Mouse (Mus musculus) natural killer cell, adult 2 months (primary cell): ENCODE measurements around the gene Shisa3.
A peak's percentile ranks its signal among the peaks of the same experiment; 100 is the strongest.

Source experiments
- DNase-seq, 2 experiments: peaks; one replicate each; pipeline ENCODE4 v3.0.0; 2022; ENCODE audit warnings: low spot score in 2 of 2

The Shisa3 gene

DNA sequence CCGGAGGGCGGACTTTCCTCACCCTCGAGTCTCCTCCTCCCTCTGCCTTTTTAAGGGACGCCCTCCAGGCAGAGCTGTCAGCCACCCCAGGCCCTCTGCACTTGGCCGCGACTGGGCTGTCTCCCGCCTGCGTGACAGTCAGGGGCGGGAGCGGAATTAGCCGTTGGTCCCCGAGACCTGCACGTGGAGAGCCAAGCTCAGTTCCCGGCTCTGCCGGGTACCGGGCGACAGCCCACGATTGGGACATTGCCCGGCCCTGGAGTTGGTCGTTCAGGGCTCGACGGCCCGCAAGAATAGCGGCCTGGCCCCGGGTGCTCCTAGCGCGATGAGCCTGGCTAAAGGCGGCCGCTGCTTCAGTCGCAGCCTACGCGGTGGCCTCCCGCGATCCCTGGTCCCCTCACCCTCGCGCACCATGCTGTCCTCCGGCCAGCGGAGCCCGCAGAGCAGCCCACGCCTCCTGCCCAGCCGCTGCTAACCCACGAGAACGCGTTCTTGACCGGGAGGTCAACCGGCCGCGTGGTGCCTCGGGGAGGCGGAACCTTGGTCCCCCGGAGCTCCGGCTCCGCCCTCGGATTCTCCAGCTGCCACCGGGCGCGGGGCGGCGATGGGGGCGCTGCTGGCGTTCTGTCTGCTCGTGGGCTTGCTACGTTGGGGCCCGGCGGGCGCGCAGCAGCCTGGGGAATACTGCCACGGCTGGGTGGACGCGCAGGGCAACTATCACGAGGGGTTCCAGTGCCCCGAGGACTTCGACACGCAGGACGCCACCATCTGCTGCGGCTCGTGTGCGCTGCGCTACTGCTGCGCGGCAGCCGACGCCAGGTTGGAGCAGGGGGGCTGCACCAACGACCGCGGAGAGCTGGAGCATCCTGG lies at the start of gene Shisa3:
Gene Shisa3 (plus strand): TSS at position 79 of the 870 bp plus-strand sequence.
- DNase-seq: peak in 1 of 2 experiments; percentile 8

DNA sequence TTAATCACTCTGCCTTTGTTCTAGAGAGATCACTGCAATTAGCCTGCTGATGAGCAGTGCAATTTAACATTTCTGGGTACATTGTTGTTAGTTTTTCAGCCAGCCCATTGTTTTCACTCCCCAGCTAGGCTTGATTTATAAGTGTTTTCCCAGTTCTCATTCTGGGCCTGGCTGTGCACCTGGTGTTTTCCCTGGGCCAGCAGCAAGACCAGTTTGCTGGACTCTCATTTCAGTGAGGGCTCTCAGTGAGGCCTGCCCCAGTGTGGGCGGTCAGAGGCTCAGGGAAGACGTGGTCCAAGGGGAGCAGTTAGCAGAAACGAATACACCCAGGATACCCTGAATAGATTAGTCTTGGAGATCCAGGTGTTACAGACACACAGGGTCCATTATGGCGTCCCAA lies 49.0 kb upstream of the Shisa3 start:
- no peak for DNase-seq

DNA sequence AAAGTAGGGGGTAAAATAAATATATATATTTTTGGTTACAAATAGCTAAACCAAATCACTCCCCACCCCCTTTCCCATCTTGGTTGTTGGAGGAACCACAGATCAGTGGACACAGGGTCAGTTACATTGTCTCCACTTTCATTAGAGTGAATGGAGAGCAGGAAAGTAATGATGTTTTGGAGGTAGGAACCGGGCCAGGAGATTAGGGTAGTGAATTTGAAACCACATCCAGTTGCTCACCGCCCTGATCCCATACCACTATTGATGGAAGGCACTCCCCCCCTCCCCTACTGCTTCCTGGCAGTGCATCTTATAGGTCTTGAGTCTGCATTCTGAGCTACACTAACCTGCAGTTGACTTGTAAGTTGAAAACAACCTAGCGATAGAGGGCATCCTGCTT lies 48.6 kb upstream of the Shisa3 start:
- DNase-seq: no peak

DNA sequence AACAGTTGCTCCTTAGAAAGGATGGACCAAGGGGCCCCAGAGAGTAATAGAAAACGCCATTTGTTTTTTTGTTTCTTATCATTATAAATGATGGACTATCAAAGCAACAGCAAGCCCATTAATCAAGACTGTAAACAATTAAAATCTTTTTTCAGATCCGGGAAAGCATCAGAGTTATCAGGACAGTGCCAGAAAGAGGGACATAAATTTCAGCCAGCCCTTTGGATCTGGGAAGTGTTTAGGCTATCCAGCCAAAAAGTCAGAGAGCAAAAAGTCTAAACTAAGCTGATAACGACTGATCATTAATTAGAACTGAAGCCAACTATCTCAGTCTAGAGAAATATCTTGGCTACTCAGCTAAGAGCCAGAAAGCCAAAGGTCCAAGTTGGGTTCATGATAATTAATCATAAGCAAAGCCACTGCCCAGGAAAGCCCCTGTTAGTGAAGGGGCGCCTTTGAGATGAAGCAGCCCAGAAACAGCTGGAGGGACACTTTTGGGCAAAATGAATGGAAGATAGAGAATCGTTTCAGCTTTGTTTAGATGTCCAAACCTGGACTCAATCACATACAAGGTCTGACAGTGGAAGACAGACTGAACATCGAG lies 35.0 kb upstream of the Shisa3 start:
- no peak for DNase-seq

DNA sequence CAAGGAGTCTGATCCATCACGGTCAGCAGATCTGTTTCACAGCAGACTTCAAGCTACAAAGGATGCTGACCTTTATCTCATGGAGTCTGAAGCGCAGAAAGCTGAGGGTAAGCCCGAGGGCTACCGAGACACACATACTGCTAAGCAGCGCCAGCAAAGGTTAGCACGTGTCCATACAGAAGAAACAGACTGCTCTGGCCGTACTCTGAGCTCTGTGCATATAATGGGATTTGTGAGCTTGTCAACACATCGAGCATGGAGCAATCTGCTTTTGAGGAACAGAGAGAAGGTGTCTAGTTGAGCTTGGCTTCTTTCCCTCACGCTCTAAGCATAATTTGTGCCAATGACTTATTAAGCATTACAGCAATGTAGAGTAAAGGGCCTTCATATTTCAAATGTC lies 33.6 kb upstream of the Shisa3 start:
- no peak for DNase-seq

DNA sequence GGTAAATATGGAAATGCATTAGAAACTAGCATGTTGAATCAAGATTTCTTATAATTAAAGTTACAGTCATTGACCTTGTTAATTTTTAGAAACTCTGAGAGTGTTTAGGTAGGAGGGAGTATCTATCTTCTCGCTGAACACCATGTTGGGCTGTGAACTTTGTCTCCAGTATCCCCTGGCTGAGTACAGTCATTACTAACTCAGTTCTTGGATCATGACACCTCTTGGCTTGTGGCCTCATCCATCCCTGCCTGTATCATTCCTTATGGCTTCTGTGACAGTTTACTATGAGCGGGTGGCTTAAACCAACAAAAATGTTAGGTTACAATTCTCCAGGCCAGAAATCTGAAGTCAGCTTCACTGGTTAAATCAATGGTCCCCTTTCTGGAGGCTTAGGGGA lies 32.0 kb upstream of the Shisa3 start:
- no peak for DNase-seq

DNA sequence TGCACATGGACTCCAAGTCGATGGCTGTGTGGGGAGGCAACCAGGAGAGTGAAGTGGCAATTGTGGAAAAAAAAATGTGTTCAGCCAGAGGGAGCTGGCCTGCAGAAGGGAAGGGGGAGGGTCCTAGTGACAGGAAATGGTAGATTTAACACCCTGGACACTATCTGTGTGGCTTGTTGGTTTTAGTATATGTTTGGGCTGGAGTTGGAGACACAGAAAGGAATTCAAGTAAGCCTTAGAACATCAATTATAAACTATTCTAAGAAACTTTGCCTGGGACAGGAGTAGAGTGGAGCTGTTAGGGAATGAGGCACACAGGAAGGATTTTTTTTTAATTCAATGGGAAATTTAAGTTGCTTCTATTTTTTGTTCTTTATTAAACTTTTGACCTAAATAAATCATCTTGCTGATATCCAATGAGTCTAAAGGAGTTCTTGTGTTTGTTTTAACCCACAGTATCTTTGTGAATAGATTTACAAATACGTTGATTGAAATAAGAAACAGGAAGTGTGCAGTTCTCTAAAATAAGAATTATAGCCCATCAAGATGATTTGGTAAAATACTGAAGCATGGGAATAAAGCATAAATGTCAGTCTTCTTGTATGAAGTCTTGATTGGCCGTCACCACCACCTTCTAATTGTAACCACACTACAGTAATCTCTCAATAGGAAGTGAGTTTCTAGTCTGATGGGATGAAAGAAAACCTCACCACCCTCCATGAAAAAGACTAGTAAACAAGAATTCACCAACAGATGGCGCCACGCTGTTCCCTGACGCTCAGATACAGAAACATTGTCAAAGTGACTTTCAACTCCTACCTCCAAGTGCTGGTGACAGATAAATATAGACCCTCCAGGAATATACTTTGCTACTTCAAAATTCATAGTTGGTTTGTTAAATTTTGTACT lies 27.7 kb upstream of the Shisa3 start:
- DNase-seq: peak in 1 of 2 experiments; percentile 2

DNA sequence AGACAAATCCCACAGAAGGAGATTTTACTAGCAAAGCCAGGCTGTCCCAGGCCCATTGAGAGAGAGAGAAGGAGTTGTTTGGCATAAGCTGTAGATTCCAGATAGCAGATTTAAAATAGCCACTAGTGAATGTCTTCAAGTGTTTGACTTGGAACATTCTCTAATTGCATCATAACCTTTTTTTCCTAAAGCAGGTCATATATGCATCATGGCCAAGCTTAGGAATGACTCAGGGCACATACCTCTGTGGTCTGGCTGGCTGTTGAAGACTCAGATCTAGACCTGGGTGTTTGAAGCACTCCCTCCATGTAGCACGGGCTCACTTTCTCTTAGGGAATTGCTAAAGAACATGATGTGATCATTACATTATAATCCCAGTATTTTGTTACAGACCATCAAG lies 12.6 kb upstream of the Shisa3 start:
- DNase-seq: no peak

DNA sequence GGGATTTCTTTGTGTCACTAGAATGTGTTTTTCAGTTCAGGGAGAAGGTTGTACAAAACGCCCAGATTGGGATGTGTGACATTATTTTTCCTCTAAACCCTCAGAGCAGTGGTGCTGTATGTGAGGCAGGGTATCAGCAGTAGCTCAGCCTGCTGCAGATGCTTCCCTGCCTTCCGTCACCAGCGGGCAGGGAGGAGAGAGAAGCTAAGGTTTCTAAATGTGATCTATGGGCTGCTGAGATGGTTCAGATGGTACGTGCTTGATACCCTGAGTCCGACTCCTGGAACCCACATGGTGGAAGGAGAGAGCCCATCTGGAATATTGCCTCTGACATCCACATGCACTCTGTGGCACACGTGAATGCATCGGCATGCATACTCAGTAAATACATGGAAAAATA lies 12.1 kb upstream of the Shisa3 start:
- no peak for DNase-seq

DNA sequence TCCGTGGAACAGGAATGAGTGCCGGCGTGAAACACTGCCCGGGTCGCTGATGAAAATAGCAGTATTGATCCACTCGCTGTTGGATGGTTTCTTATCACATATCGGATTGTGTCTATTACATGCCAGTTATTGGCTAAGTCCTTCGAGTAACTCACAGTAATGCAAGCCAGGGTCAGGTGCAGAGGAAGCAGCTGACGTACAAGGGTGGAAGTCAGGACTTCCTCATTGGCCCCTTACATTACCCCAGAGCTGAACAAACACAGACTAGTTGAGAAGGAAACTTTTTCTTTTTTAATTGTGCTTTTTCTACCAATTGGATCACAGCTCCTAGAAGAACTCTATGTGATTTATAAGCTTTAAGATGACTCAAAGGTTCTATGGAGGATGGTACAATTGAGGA lies 7.7 kb upstream of the Shisa3 start:
- peak in 1 of 2 experiments; percentile 16 for DNase-seq

DNA sequence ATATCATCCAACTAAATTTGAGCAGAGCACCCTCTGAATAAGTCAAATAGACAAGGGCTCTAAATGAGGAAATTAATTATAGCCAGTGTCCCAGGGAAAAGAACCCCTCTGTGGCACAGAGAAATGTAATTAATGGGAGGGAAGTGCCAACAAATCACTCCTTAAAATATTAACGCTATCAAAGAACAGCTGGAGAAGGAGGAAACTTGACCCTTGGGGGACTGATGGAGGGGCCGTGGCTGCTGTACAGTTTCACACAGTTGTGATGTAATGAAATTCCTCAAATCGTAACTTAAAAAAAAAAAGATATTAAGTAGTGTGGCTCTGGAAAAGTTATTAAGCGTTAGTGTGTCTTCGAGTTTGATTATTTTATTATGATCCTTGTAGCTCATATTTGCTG lies 1.7 kb upstream of the Shisa3 start:
- no peak for DNase-seq

DNA sequence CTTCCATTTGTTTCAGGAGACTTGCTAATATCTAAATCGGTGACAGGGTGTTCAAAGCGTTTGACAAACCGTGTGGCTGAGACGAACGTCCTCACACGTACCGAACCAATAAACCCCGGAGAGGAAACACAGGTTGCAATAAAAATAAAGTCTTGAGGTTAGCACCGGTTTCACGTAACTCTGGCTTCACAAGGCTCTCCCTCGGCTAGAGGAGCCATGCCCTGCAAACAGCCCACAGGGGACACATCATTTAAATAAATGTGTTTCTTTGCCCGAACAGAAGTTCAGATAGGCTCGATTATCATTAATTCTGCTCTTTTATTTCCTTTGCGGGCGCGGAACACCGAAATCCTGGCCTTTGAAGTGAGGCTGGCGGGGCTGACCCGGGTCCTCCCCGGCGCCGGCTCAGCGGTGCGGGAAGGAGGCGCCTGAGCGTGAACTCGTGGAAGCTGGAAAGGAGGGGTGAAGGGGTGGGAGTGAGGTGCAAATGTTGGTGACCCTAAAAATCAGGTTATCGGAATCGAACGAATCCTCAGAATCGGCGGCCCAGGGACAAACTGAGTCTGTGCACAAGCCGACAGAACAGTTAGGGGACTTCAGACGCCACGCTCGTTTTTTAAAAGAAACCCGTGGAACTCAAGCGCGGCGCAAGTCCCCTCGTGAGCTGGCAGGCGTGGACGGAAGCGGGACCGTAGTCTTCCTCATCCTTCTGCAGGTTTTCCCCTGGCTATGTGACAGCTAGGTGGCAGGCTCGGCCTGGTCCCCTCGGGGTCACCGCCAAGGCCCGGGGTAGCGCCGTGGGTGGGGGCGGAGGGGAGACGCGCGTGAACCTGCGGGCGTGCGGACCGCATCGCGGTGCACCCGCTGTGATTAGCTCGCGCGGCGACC lies 522 bp upstream of the Shisa3 start:
- peak; percentile 19 to 32 for DNase-seq

DNA sequence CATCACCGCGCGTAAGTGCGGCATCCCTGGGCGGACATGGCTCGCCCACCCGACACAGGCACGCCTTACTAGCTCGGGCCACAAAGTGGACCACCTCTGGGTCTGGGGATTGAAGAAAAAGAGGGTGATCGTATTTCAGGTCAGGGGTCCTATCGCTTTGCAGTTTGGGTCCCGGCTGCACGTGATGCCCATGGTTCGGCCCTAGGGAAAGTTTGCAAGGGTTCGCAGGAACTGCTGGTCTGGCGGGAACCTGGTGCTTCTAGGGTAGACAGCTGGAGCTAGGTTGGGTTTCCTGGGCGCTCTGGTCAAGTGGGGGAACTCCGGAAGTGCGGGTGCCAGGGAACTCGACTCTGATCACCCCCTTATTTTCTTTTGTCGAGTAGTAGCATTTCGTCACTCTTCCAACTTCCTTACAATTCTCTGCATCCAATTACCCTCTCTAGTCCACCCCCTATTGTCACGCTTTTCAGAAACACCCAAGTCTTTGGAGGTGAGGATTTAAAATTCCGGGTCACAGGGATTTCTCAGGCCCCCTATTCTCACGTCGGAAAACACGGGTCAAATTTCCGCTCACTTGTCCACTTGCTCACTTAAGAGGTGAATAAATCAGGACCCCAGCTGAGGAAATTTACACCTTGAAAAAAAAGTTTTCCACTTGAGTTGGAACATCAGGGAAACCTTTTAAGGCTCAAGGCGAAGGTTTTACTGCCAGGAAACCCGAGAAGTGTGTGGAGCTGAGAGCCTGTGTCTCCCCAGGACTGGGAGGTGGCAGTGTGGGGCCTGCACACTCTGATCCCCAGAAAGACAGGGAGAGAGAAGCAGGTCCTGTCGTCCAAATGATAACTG lies 1.2 kb downstream of the Shisa3 start:
- DNase-seq: no peak

DNA sequence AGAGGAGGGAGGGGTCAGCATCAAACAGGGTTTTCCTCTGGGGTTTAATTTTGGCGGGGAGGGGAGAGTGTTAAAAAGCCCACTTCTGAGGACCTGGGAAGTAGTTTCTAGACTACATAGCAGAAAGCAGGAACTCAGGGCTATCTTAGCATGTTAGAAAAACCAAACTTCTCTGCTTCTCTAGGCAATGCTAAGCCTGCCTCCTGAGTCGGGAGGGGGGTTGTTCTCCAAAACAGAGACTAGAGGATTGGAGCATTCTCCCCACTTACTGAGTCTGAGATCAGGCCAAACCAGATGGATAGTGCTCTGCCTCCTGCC lies 1.8 kb downstream of the Shisa3 start:
- DNase-seq: no peak

DNA sequence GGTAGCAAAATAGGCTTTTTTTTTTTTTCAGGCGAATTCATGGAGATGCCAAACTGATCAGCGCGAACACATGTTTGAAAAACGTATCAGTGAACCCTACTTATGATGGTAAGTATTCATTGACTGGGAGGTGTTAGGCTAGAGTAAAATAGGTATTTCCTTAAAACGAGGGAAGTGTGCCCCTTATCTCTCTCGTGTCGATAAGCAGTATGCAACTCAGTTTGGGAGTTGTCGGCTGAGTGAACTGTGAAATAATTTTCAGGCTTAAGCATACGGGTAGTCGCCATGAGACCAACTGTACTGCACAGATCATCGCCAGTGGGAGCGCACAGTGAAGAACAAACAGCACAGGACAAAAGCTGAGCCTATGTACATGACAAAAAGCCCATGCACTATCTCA lies 13.5 kb downstream of the Shisa3 start:
- no peak for DNase-seq

DNA sequence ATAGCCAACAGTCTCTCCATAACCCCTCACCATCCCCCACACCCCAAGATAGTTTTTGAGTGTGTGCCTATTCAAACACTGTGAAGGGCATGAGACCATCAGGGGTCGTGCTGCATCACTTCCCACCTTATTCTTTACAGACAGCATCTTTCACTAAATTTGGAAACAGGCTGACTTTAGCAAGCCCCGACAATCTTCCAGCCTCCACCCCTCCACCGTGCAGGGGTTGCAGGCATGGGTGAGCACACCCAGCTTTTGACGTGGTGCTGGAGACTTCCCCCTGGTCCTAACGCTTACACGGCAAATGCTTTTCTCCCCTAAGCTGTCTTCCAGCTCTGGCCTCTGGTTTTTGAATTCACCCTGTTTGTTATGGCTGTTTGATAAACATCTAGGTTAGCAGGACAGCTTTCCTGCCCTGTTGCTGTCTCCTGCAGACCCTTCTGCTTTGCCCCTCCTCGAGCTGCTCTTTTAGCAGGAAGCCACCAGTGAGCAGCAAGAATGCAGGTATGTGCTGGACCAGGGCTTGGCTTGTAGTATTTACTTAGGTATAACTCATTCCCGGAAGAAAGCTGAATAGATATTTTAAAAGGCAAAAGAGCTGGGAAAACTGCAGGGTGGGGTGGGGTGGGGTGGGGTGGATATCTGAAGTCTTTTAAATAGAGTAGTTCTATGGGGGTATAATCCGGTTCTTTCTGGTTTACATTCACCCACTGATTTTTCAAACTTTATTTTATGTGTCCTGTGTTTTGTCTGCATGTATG lies 20.7 kb downstream of the Shisa3 start:
- no peak for DNase-seq

DNA sequence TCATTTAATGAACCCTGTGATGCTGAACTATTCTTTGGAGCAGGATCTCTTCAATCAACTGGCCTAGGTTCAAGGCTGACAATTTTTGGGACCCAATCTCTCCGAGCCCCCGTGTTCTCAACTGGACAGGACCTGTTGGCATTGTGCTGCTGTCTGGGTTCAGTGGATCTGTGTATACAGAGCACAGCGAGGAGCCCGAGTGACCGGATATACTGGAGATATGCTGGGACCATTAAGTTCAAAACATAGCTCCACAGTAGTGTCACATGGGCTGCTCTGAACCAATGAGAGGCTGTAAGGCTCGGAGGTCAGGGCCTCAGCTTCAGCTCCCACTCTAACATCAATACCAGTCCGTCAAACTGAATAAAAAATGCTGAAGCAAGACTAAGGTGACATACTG lies 21.8 kb downstream of the Shisa3 start:
- DNase-seq: no peak

DNA sequence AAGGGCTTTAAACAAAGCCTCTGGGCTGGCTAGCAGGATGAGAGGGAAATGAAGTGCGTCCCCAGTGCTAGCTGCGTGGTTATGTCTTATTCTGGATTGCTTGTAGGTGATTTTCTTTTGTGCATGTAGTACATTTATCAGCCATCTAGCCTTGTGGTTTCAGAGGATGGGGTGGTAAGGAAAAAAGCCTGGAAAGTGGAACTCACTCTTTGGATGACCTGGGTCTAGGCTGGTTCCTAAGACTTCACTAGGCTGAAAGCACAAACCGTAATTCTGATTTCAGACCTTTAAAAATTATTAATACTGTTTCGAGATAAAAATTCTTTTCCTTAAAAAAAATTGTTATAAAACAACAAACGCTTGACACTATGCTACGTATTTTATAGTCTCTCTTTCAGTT lies 22.2 kb downstream of the Shisa3 start:
- DNase-seq: no peak

DNA sequence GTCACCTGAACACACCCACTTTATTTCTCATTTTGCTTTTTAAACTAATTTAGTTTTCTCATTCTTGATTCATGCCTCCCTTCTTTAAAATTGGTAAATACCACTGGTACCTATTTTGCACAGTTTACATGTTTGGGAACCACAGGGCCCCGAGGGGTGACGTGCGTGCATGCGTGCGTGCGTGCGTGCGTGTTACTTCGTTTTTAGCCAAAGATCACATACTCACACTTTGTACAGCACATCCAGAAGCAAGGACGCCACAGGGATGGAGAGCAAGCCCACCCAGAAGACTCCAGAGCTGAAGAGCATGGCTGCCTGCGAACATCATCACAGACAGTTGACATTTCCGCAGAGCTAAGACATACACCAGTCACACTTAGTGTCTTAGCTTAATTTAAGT lies 23.6 kb downstream of the Shisa3 start:
- no peak for DNase-seq
